Mouse (Mus musculus): Measurements from ENCODE around the gene Hist1h1d. TPM values are rescaled to one million over a fixed set of nuclear protein-coding genes. Genes with fewer than 3 reads are reported as not detected.
"Not testable (repeated sequence)": the region's sequence is repeated elsewhere in the genome, so short reads cannot be mapped to it uniquely, and the experiment has no call there.

Hist1h1d gene
- total and polyA plus RNA-seq, 3 experiments: 0.43 to 128 (median 74.3) TPM

DNA sequence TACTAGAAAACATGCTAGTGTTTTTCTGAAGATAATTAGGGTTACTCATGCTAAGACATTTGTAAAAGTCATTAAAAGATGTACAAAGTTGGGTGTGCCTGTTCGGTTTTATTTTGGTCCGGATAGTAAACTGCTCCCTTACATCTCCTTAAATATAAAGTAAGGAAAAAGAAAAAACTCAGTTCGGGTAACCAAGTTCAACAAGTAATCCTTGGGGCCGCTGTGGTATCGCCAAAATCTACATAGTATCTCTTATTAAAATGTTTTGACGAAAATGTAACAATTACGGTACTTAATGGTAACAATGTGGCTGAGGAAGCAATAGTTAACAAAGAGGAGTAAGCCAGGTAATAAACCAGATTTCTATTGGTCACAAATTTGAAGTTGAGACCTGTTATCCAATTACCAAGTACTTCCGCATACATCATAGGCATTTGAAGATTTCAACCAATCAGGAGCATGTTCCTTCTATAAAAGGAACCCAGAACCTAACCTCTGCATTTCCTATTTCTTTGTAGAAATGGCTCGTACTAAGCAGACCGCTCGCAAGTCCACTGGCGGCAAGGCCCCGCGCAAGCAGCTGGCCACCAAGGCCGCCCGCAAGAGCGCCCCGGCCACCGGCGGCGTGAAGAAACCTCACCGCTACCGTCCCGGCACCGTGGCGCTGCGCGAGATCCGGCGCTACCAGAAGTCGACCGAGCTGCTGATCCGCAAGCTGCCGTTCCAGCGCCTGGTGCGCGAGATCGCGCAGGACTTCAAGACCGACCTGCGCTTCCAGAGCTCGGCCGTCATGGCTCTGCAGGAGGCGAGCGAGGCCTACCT, 8.9 kb upstream of the Hist1h1d start, which contains the start of gene Hist1h3f:
Hist1h3f (plus strand) TSS at position 88 of the 822 bp plus-strand sequence.
- peak within 1 kb of the TSS; percentile 69 for H3K4me3 ChIP-seq (ENCODE audit: low read depth, low read length)
- peak; percentile 73 for ATAC-seq (ENCODE audit: extremely low read depth, insufficient number of reproducible peaks, low FRiP score, poor library complexity, severe bottlenecking)
- H3K4me1 ChIP-seq (ENCODE audit: insufficient read depth, low read depth, low read length): peaks cover 19% of the 10 kb centered on the region
- TF ChIP-seq GATA1 (IDR thresholded peaks at IDR 0.05; ENCODE audit: borderline replicate concordance, low read length): no peak
- TF ChIP-seq POLR2AphosphoS5 (IDR thresholded peaks at IDR 0.05; ENCODE audit: insufficient replicate concordance, low read depth, low read length): peak; percentile 97
- H3K36me3 ChIP-seq (replicated peaks): no peaks in the 10 kb centered on the region
- H3K27me3 ChIP-seq (ENCODE audit: insufficient read depth, low read length): no peaks in the 10 kb centered on the region
- no peaks in the 10 kb centered on the region for H3K9me3 ChIP-seq (replicated peaks)
- peak; percentile 66 for DNase-seq (ENCODE audit: low spot score)

DNA sequence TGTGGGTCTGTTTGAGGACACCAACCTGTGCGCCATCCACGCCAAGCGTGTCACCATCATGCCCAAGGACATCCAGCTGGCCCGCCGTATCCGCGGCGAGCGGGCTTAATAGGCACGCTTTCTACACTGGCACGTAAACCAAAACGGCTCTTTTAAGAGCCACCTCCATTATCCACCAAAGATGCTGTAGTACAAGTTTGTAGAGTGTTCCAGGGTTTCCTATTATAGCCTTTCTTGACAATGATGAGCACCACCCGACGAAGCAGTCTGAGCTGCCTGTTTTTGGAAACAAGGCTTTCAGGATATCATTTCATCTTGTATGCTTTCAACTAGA, 8.3 kb upstream of the Hist1h1d start:
- 0 out of 2 replicates have a peak, but pooled peaks have one; percentile 9 for ATAC-seq (ENCODE audit: extremely low read depth, insufficient number of reproducible peaks, low FRiP score, poor library complexity, severe bottlenecking)
- peak overlapping the region; percentile 65 for H3K4me3 ChIP-seq (ENCODE audit: low read depth, low read length)
- not testable (repeated sequence) for H3K9me3 ChIP-seq (replicated peaks); H3K36me3 ChIP-seq (replicated peaks); H3K27me3 ChIP-seq (ENCODE audit: insufficient read depth, low read length); DNase-seq (ENCODE audit: low spot score)
- TF ChIP-seq POLR2AphosphoS5 (IDR thresholded peaks at IDR 0.05; ENCODE audit: insufficient replicate concordance, low read depth, low read length): 0 out of 2 replicates have a peak, but pooled peaks have one; percentile 28
- H3K4me1 ChIP-seq (ENCODE audit: insufficient read depth, low read depth, low read length): peaks cover 22% of the 10 kb centered on the region

DNA sequence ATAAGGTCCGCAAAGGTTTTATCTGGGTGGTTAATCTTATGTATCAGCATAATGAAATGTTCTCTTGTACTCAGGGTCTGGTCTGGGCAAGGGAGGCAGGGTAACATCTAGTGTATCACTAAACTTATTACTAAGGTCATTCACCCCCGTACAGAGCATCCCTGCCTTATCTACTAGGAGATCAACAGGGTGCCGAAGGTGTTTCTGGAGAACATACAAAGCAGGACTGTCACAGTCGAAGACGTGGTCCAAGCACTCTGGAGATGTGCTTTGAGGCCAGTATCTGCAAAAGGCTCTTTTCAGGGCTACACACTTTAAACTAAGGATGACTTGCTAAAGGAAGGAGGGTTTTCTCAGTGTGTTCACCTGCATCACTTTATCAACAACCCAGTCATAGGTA, 6.4 kb upstream of the Hist1h1d start:
- peaks cover 25% of the 10 kb centered on the region for H3K4me1 ChIP-seq (ENCODE audit: insufficient read depth, low read depth, low read length)
- ATAC-seq (ENCODE audit: extremely low read depth, insufficient number of reproducible peaks, low FRiP score, poor library complexity, severe bottlenecking) (no peak), DNase-seq (ENCODE audit: low spot score) (no peak)
- no peak overlapping the region for H3K4me3 ChIP-seq (ENCODE audit: low read depth, low read length)
- H3K27me3 ChIP-seq (ENCODE audit: insufficient read depth, low read length): no peaks in the 10 kb centered on the region
- no peaks in the 10 kb centered on the region for H3K9me3 ChIP-seq (replicated peaks)
- TF ChIP-seq GATA1 (IDR thresholded peaks at IDR 0.05; ENCODE audit: borderline replicate concordance, low read length) (no peak), TAL1 (conservative IDR thresholded peaks at IDR 0.05; ENCODE audit: low read depth, low read length) (no peak), GATA2 (IDR thresholded peaks at IDR 0.05; ENCODE audit: borderline replicate concordance, low read depth, low read length) (no peak), CTCF (IDR thresholded peaks at IDR 0.05; ENCODE audit: low read depth, low read length) (no peak)
- H3K36me3 ChIP-seq (replicated peaks): no peaks in the 10 kb centered on the region

DNA sequence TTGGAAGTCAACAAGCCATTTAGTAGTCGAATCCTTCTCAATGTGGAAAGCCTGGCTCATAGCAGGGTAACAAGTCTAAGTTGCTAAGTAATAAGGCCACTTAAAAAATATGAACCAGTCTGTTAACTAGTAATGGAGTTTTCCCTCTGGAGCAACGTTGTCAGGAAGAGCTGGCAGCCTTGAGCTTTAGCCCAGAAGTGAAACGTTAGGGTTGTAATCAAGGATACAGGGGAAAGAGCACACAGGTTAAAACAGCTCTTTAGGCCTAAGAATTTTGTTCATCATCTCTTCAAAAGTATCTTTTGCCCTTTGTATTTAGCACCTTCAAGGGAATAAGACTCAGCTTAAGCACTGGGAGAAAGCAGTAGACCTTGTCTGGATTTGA, 2.3 kb upstream of the Hist1h1d start:
- ATAC-seq (ENCODE audit: extremely low read depth, insufficient number of reproducible peaks, low FRiP score, poor library complexity, severe bottlenecking) (no peak), DNase-seq (ENCODE audit: low spot score) (no peak)
- peak overlapping the region; percentile 67; the same call in 1 of the 2 replicates for H3K4me3 ChIP-seq (ENCODE audit: low read depth, low read length)
- no peaks in the 10 kb centered on the region for H3K27me3 ChIP-seq (ENCODE audit: insufficient read depth, low read length)
- H3K36me3 ChIP-seq (replicated peaks): no peaks in the 10 kb centered on the region
- no peak for TF ChIP-seq GATA1 (IDR thresholded peaks at IDR 0.05; ENCODE audit: borderline replicate concordance, low read length)
- TF ChIP-seq POLR2AphosphoS5 (IDR thresholded peaks at IDR 0.05; ENCODE audit: insufficient replicate concordance, low read depth, low read length): peak; percentile 92; the same call in 1 of the 2 replicates
- H3K9me3 ChIP-seq (replicated peaks): no peaks in the 10 kb centered on the region
- H3K4me1 ChIP-seq (ENCODE audit: insufficient read depth, low read depth, low read length): peaks cover 43% of the 10 kb centered on the region

DNA sequence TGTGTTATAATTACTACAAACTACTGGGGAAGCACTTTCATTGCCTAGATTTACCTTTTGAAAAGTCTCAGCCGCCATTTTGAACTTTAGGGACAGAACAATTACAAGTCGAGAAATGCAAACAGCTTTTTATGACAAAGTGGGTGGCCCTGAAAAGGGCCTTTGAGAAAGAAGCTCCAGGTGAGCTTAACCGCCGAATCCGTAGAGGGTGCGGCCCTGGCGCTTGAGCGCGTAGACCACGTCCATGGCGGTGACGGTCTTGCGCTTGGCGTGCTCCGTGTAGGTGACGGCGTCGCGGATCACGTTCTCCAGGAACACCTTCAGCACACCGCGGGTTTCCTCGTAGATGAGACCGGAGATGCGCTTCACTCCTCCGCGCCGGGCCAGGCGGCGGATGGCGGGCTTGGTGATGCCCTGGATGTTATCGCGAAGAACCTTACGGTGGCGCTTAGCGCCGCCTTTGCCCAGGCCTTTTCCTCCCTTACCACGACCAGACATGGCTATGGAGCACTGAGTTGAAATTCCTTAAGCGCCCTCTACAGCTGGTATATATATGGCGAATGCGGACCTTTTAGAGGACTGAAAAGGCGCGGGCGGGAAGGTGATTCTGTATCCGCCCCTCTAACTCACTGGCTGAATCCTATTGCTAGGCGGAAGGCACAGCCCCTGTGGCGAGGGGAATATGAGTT, 1.8 kb upstream of the Hist1h1d start, which contains the start of gene Hist1h4f:
Hist1h4f (minus strand) TSS at position 503 of the 689 bp plus-strand sequence.
- not testable (repeated sequence) for H3K27me3 ChIP-seq (ENCODE audit: insufficient read depth, low read length); H3K9me3 ChIP-seq (replicated peaks); H3K36me3 ChIP-seq (replicated peaks)
- peak within 1 kb of the TSS; percentile 67 for H3K4me3 ChIP-seq (ENCODE audit: low read depth, low read length)
- TF ChIP-seq POLR2AphosphoS5 (IDR thresholded peaks at IDR 0.05; ENCODE audit: insufficient replicate concordance, low read depth, low read length): peak; percentile 93
- peak; percentile 20 for DNase-seq (ENCODE audit: low spot score)
- ATAC-seq (ENCODE audit: extremely low read depth, insufficient number of reproducible peaks, low FRiP score, poor library complexity, severe bottlenecking): peak; percentile 45
- H3K4me1 ChIP-seq (ENCODE audit: insufficient read depth, low read depth, low read length): peaks cover 40% of the 10 kb centered on the region

DNA sequence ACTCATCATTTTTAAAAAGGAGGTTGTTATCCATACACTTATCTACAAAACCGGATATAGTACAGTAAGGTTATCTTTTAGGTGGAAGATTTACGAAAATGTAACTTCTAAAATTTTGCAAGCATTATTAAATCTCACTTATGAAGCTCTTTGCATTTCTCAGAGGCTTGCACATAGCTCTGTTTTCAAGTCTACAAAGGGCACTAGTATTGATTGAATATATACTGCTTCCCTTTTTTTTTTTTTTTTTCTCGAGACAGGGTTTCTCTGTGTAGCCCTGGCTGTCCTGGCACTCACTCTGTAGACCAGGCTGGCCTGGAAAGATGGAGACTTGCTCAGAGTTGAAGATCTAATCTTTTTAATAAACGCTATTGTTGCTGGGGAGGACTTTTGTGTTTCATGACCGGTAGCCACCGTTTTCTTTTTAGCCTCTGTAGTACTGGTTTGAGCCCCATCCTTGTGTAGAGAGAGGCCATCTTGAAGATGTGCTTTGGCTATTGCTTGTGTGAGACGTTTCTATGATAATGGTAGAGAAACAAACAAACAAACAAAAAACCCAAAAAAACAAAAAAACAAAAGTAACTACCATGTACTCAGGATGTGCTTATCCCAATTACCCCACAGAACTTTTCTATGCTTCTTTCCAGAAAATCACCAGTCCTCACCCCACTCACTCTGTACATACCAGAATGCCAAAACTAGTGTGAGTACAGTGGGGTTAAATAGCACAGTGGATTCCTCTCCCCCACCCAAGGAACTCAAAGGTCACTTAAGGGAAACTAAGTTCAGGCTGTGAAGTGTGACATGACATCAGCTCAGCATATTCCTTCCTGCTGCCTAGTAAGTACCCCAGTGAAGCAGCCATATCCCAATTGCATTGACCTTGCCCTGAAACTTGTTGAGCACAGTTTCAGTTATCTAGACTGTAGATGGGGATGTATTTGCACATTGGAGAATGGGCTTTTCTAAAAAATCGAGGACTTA, 839 bp upstream of the Hist1h1d start:
- Histone ChIP-seq H3K9me3 (replicated peaks) (no peaks in the 10 kb centered on the region), H3K4me3 (ENCODE audit: low read depth, low read length) (no peak overlapping the region), H3K36me3 (replicated peaks) (no peaks in the 10 kb centered on the region), H3K4me1 (ENCODE audit: insufficient read depth, low read depth, low read length) (peaks cover 40% of the 10 kb centered on the region), H3K27me3 (ENCODE audit: insufficient read depth, low read length) (no peaks in the 10 kb centered on the region)
- no peak for ATAC-seq (ENCODE audit: extremely low read depth, insufficient number of reproducible peaks, low FRiP score, poor library complexity, severe bottlenecking)
- no peak for TF ChIP-seq CTCF (IDR thresholded peaks at IDR 0.05; ENCODE audit: low read depth, low read length)
- DNase-seq (ENCODE audit: low spot score): no peak

Data from G1E (cell line).